Mouse (Mus musculus): ENCODE measurements around the gene Slc9a3r2. TPM values are rescaled to one million over a fixed set of nuclear protein-coding genes. Genes with fewer than 3 reads are reported as not detected.

The Slc9a3r2 gene
- 3.8 and 6.4 TPM in 2 replicates for polyA plus RNA-seq (2012; ENCODE audit: low replicate concordance)

GRCm38 (mm10) chr17:24650070-24650616 lies at the start of gene Slc9a3r2:
Gene Slc9a3r2, minus strand, starts transcription at chr17:24650327.

GRCm38 (mm10) chr17:24696011-24696697 lies 46.0 kb upstream of the Slc9a3r2 start, which contains the start of the genes Gfer and Noxo1:
Gene Gfer, minus strand, starts transcription at chr17:24696156.
Gene Noxo1, plus strand, starts transcription at chr17:24696234.

GRCm38 (mm10) chr17:24689251-24690081 lies 39.3 kb upstream of the Slc9a3r2 start, which contains the start of gene Syngr3:
Gene Syngr3, minus strand, starts transcription at chr17:24689955.

GRCm38 (mm10) chr17:24669545-24670245 lies 19.6 kb upstream of the Slc9a3r2 start, which contains the start of gene Zfp598:
Gene Zfp598, plus strand, starts transcription at chr17:24669687.

GRCm38 (mm10) chr17:24658017-24658758 lies 8.1 kb upstream of the Slc9a3r2 start, which contains the start of gene Npw:
Gene Npw, minus strand, starts transcription at chr17:24658457.

GRCm38 (mm10) chr17:24632167-24632812 lies 17.8 kb downstream of the Slc9a3r2 start, which contains the start of the genes Tsc2 and Nthl1:
Gene Tsc2, minus strand, starts transcription at chr17:24632630.
Gene Nthl1, plus strand, starts transcription at chr17:24632680.

Other genes with a start within 250 kb of the Slc9a3r2 start
- 102 and 132 TPM in 2 replicates for gene Rnps1, start 235.8 kb downstream of the Slc9a3r2 start, polyA plus RNA-seq (2012; ENCODE audit: low replicate concordance)
- 29.8 and 42.0 TPM in 2 replicates for gene Eci1, start 223.7 kb downstream of the Slc9a3r2 start, polyA plus RNA-seq (2012; ENCODE audit: low replicate concordance)
- 0.31 and 0.68 TPM in 2 replicates for gene Dnase1l2, start 207.2 kb downstream of the Slc9a3r2 start, polyA plus RNA-seq (2012; ENCODE audit: low replicate concordance)
- gene E4f1, start 180.0 kb downstream of the Slc9a3r2 start, polyA plus RNA-seq (2012; ENCODE audit: low replicate concordance) = 32.1 and 40.4 TPM in 2 replicates
- 27.9 and 34.1 TPM in 2 replicates for gene Pgp, start 179.9 kb downstream of the Slc9a3r2 start, polyA plus RNA-seq (2012; ENCODE audit: low replicate concordance)
- 0.24 and 0.74 TPM in 2 replicates for gene Bricd5, start 176.4 kb downstream of the Slc9a3r2 start, polyA plus RNA-seq (2012; ENCODE audit: low replicate concordance)
- gene Mlst8, start 171.2 kb downstream of the Slc9a3r2 start, polyA plus RNA-seq (2012; ENCODE audit: low replicate concordance) = 5.3 and 8.0 TPM in 2 replicates
- gene Caskin1, start 161.7 kb downstream of the Slc9a3r2 start, polyA plus RNA-seq (2012; ENCODE audit: low replicate concordance) = 0.02 and 0.07 TPM in 2 replicates
- 156 and 190 TPM in 2 replicates for gene Traf7, start 122.4 kb downstream of the Slc9a3r2 start, polyA plus RNA-seq (2012; ENCODE audit: low replicate concordance)
- 0.76 and 1.9 TPM in 2 replicates for gene Rab26, start 116.1 kb downstream of the Slc9a3r2 start, polyA plus RNA-seq (2012; ENCODE audit: low replicate concordance)
- 24.7 and 24.9 TPM in 2 replicates for gene Pkd1, start 100.5 kb downstream of the Slc9a3r2 start, polyA plus RNA-seq (2012; ENCODE audit: low replicate concordance)
- gene Tsc2, start 17.7 kb downstream of the Slc9a3r2 start, polyA plus RNA-seq (2012; ENCODE audit: low replicate concordance) = 37.6 and 45.7 TPM in 2 replicates
- gene Nthl1, start 17.6 kb downstream of the Slc9a3r2 start, polyA plus RNA-seq (2012; ENCODE audit: low replicate concordance) = 3.8 and 6.9 TPM in 2 replicates
- 0.36 and 0.52 TPM in 2 replicates for gene Npw, start 8.1 kb upstream of the Slc9a3r2 start, polyA plus RNA-seq (2012; ENCODE audit: low replicate concordance)
- 56.2 and 93.5 TPM in 2 replicates for gene Zfp598, start 19.4 kb upstream of the Slc9a3r2 start, polyA plus RNA-seq (2012; ENCODE audit: low replicate concordance)
- gene Syngr3, start 39.6 kb upstream of the Slc9a3r2 start, polyA plus RNA-seq (2012; ENCODE audit: low replicate concordance) = 0.15 and 0.24 TPM in 2 replicates
- 52.3 and 54.6 TPM in 2 replicates for gene Gfer, start 45.8 kb upstream of the Slc9a3r2 start, polyA plus RNA-seq (2012; ENCODE audit: low replicate concordance)
- 5.9 and 10.3 TPM in 2 replicates for gene Noxo1, start 45.9 kb upstream of the Slc9a3r2 start, polyA plus RNA-seq (2012; ENCODE audit: low replicate concordance)
- 8.7 and 12.3 TPM in 2 replicates for gene Tbl3, start 57.3 kb upstream of the Slc9a3r2 start, polyA plus RNA-seq (2012; ENCODE audit: low replicate concordance)
- 0.16 and 0.36 TPM in 2 replicates for gene Rnf151, start 67.7 kb upstream of the Slc9a3r2 start, polyA plus RNA-seq (2012; ENCODE audit: low replicate concordance)
- 42.1 and 88.6 TPM in 2 replicates for gene Rps2, start 67.8 kb upstream of the Slc9a3r2 start, polyA plus RNA-seq (2012; ENCODE audit: low replicate concordance)
- gene Ndufb10, start 74.2 kb upstream of the Slc9a3r2 start, polyA plus RNA-seq (2012; ENCODE audit: low replicate concordance) = 220 and 325 TPM in 2 replicates
- 0.31 and 0.38 TPM in 2 replicates for gene Rpl3l, start 77.5 kb upstream of the Slc9a3r2 start, polyA plus RNA-seq (2012; ENCODE audit: low replicate concordance)
- 43.6 and 56.0 TPM in 2 replicates for gene Msrb1, start 86.3 kb upstream of the Slc9a3r2 start, polyA plus RNA-seq (2012; ENCODE audit: low replicate concordance)
- gene Hs3st6, start 102.7 kb upstream of the Slc9a3r2 start, polyA plus RNA-seq (2012; ENCODE audit: low replicate concordance) = 0.94 and 2.2 TPM in 2 replicates
- not detected in 2 replicates for gene Meiob, start 154.0 kb upstream of the Slc9a3r2 start, polyA plus RNA-seq (2012; ENCODE audit: low replicate concordance)
- 27.6 and 69.0 TPM in 2 replicates for gene Hagh, start 189.8 kb upstream of the Slc9a3r2 start, polyA plus RNA-seq (2012; ENCODE audit: low replicate concordance)
- gene Fahd1, start 200.0 kb upstream of the Slc9a3r2 start, polyA plus RNA-seq (2012; ENCODE audit: low replicate concordance) = 2.7 and 6.5 TPM in 2 replicates
- 0.12 TPM in 1 of 2 replicates, not detected in the other for gene Igfals, start 215.7 kb upstream of the Slc9a3r2 start, polyA plus RNA-seq (2012; ENCODE audit: low replicate concordance)
- 10.4 and 58.7 TPM in 2 replicates for gene Nubp2, start 236.0 kb upstream of the Slc9a3r2 start, polyA plus RNA-seq (2012; ENCODE audit: low replicate concordance)
- gene Spsb3, start 236.3 kb upstream of the Slc9a3r2 start, polyA plus RNA-seq (2012; ENCODE audit: low replicate concordance) = 44.2 and 49.9 TPM in 2 replicates
- gene Eme2, start 244.8 kb upstream of the Slc9a3r2 start, polyA plus RNA-seq (2012; ENCODE audit: low replicate concordance) = 20.3 and 41.1 TPM in 2 replicates
- 40.1 and 50.8 TPM in 2 replicates for gene Mrps34, start 244.8 kb upstream of the Slc9a3r2 start, polyA plus RNA-seq (2012; ENCODE audit: low replicate concordance)
- 19.9 and 39.7 TPM in 2 replicates for gene Nme3, start 246.2 kb upstream of the Slc9a3r2 start, polyA plus RNA-seq (2012; ENCODE audit: low replicate concordance)

All from hematopoietic multipotent progenitor cell, adult 10-12 weeks (in vitro differentiated cells).